Mouse (Mus musculus) embryonic facial prominence, embryonic 11.5 days (tissue): ENCODE results near the gene Atp5g1. TPM values are rescaled to one million over a fixed set of nuclear protein-coding genes. Genes with fewer than 3 reads are reported as not detected.
A peak's percentile ranks its signal among the peaks of the same experiment; 100 is the strongest.

Experiments used
- ATAC-seq: fragments of 200-750 bp; cut with Nextera tagmentation; replicated peaks from 2 replicates; pipeline ENCODE4 v1.8.0; 2017; ENCODE audit warnings: low read depth; ENCODE audit not compliant: insufficient number of reproducible peaks, low FRiP score, low TSS enrichment
- DNase-seq: peaks from one replicate; pipeline ENCODE4 v3.0.0-alpha.2; 2015; ENCODE audit warnings: low spot score
- H3K27ac ChIP-seq: fragments of 300-500 bp; sonication (generic); replicated peaks from 2 replicates; pipeline ENCODE4 v1.5.1; 2014; ENCODE audit warnings: mild to moderate bottlenecking, low read depth, low read length, control low read depth
- H3K27me3 ChIP-seq: fragments of 300-500 bp; sonication (generic); 2 replicates; pipeline ENCODE4 v1.6.1; 2014; ENCODE audit warnings: mild to moderate bottlenecking, low read length, moderate library complexity, mixed read lengths; ENCODE audit not compliant: control insufficient read depth, insufficient read depth
- H3K36me3 ChIP-seq: fragments of 300-500 bp; sonication (generic); replicated peaks from 2 replicates; pipeline ENCODE4 v1.6.1; 2014; ENCODE audit warnings: low read depth, mild to moderate bottlenecking, low read length, moderate library complexity, mixed read lengths; ENCODE audit not compliant: control insufficient read depth, insufficient read depth
- H3K4me1 ChIP-seq: fragments of 300-500 bp; sonication (generic); 2 replicates; pipeline ENCODE4 v1.6.1; 2014; ENCODE audit warnings: low read length, mixed read lengths; ENCODE audit not compliant: control insufficient read depth, insufficient read depth
- H3K4me2 ChIP-seq: fragments of 300-500 bp; sonication (generic); 2 replicates; pipeline ENCODE4 v1.6.1; 2014; ENCODE audit warnings: low read depth, mild to moderate bottlenecking, control low read depth, low read length, moderate library complexity
- H3K4me3 ChIP-seq: fragments of 300-500 bp; sonication (generic); 2 replicates; pipeline ENCODE4 v1.5.1; 2014; ENCODE audit warnings: low read depth, low read length, control low read depth
- H3K9ac ChIP-seq: fragments of 300-500 bp; sonication (generic); replicated peaks from 2 replicates; pipeline ENCODE4 v1.6.1; 2014; ENCODE audit warnings: mild to moderate bottlenecking, control low read depth, low read length
- H3K9me3 ChIP-seq: fragments of 300-500 bp; sonication (generic); replicated peaks from 2 replicates; pipeline ENCODE4 v1.6.1; 2016; ENCODE audit warnings: mild to moderate bottlenecking, low read length, inconsistent platforms, mixed read lengths; ENCODE audit not compliant: control insufficient read depth
- WGBS: fragments of 180-500 bp; shearing (Covaris S2); extraction: QIAGEN DNeasy Blood & Tissue Kit; methylation state at CpG from one replicate; pipeline ENCODE4 v1.1.7; 2014; 5-methylcytosine and 5-hydroxymethylcytosine counted together
- polyA plus RNA-seq: library from polyadenylated mRNA; unstranded; fragments of >200 nt; fragmentation: Nextera tagmentation; extraction: Ambion mirVana; gene quantifications from 2 replicates; pipeline ENCODE4 v1.2.1, GENCODE M21; 2014

Gene Atp5g1
- polyA plus RNA-seq, 1 experiment from 2014 or later: 478 TPM

- ATAC-seq (no peak), DNase-seq (no peak)
- no peaks in the 10 kb centered on the region for H3K4me1 ChIP-seq
- no peaks in the 10 kb centered on the region for H3K27me3 ChIP-seq
- no peak overlapping the region for H3K4me2 ChIP-seq
- H3K9me3 ChIP-seq: no peaks in the 10 kb centered on the region
- peaks cover 7% of the 10 kb centered on the region for H3K36me3 ChIP-seq
- WGBS: 88% methylated on average over 2 of the region's 2 CpGs
- H3K27ac ChIP-seq: no peak overlapping the region
- H3K4me3 ChIP-seq: no peak overlapping the region
- H3K9ac ChIP-seq: no peak overlapping the region
These were observed 28.7 kb downstream of the Atp5g1 start for GRCm38 (mm10) chr11:96046793-96047192.

DNA sequence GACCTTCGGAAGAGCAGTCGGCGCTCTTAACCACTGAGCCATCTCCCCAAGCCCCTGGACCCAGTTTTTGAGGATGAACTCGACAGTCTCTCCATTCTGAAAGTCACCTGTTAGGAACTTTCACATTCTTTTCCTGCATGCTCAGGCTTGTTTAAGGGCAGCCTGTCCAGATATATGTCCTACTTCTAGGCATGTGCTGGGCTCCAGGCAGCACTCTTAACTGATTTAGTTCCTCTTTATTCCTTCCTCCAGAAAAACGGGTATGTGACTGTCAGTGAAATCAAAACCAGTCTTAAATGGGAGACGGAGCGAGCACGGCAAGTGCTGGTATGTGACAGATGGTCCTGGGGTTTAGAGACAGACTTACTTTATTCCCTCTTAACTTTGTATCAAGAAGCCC is 29.4 kb downstream of the Atp5g1 start:
- Histone ChIP-seq H3K4me3 (no peak overlapping the region), H3K27ac (no peak overlapping the region), H3K4me2 (no peak overlapping the region), H3K27me3 (no peaks in the 10 kb centered on the region), H3K9ac (no peak overlapping the region), H3K9me3 (no peaks in the 10 kb centered on the region), H3K36me3 (peaks cover 7% of the 10 kb centered on the region), H3K4me1 (no peaks in the 10 kb centered on the region)
- 83% methylated on average over 8 of the region's 8 CpGs for WGBS
- ATAC-seq (no peak), DNase-seq (no peak)

- DNase-seq (no peak), ATAC-seq (no peak)
- Histone ChIP-seq H3K4me3 (no peak overlapping the region), H3K9ac (no peak overlapping the region), H3K36me3 (peaks cover 6% of the 10 kb centered on the region), H3K27ac (no peak overlapping the region), H3K9me3 (no peaks in the 10 kb centered on the region), H3K4me1 (no peaks in the 10 kb centered on the region), H3K27me3 (no peaks in the 10 kb centered on the region), H3K4me2 (no peak overlapping the region)
- 91% methylated on average over 11 of the region's 11 CpGs for WGBS
These were observed 30.5 kb downstream of the Atp5g1 start for GRCm38 (mm10) chr11:96044803-96045567.

DNA sequence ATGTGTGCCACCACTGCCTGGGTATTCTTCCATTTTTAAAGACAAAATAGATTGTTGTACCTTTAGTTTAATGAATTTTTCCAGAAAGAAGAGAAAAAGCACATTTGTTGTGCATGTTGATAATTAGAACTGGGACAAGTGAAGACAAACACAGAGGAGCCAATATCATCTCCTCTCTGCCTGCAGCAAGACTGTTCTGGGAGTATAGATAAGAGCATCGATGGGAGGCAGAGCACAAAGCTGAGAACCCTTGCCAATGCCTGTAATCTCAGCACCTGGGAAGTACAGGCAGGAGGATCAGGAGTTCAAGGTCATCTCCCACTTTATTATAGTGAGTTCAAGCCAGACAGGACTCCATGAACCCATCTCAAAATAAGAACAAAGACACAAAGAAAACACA is 36.9 kb downstream of the Atp5g1 start:
- H3K4me2 ChIP-seq: no peak overlapping the region
- no peaks in the 10 kb centered on the region for H3K36me3 ChIP-seq
- DNase-seq: no peak
- no peaks in the 10 kb centered on the region for H3K4me1 ChIP-seq
- no peak overlapping the region for H3K9ac ChIP-seq
- no peak overlapping the region for H3K27ac ChIP-seq
- H3K4me3 ChIP-seq: no peak overlapping the region
- no peaks in the 10 kb centered on the region for H3K27me3 ChIP-seq
- 84% methylated on average over 1 of the region's 1 CpGs for WGBS
- no peaks in the 10 kb centered on the region for H3K9me3 ChIP-seq
- no peak for ATAC-seq

DNA sequence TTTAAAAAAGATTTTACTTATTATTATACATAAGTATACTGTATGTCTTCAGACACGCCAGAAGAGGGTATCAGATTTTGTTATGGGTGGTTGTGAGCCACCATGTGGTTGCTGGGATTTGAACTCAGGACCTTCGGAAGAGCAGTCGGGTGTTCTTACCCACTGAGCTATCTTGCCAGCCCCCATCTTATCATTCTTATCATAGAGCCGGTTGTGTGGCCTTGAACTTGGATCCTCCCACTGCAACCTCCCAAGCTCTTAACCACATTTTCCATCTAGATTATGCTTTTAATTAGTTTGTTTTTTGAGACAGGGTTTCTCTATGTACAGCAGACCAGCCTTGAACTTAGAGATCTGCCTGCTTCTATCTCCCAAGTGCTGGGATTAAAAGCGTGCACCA is 38.0 kb downstream of the Atp5g1 start:
- no peaks in the 10 kb centered on the region for H3K27me3 ChIP-seq
- WGBS: 92% methylated on average over 5 of the region's 5 CpGs
- no peaks in the 10 kb centered on the region for H3K4me1 ChIP-seq
- no peak overlapping the region for H3K27ac ChIP-seq
- no peak overlapping the region for H3K9ac ChIP-seq
- H3K36me3 ChIP-seq: no peaks in the 10 kb centered on the region
- H3K9me3 ChIP-seq: no peaks in the 10 kb centered on the region
- H3K4me3 ChIP-seq: no peak overlapping the region
- ATAC-seq (no peak), DNase-seq (no peak)
- H3K4me2 ChIP-seq: no peak overlapping the region

GRCm38 (mm10) chr11:96035133-96035532 is 40.3 kb downstream of the Atp5g1 start:
- DNase-seq: no peak
- WGBS: 13% methylated on average over 6 of the region's 6 CpGs
- Histone ChIP-seq H3K4me3 (peak overlapping the region; percentile 91), H3K9ac (peak overlapping the region; percentile 82), H3K27me3 (no peaks in the 10 kb centered on the region), H3K27ac (0 out of 2 replicates have a peak overlapping the region, but pooled peaks have one; percentile 13), H3K4me1 (no peaks in the 10 kb centered on the region), H3K9me3 (no peaks in the 10 kb centered on the region), H3K4me2 (peak overlapping the region; percentile 77), H3K36me3 (no peaks in the 10 kb centered on the region)
- no peak for ATAC-seq

DNA sequence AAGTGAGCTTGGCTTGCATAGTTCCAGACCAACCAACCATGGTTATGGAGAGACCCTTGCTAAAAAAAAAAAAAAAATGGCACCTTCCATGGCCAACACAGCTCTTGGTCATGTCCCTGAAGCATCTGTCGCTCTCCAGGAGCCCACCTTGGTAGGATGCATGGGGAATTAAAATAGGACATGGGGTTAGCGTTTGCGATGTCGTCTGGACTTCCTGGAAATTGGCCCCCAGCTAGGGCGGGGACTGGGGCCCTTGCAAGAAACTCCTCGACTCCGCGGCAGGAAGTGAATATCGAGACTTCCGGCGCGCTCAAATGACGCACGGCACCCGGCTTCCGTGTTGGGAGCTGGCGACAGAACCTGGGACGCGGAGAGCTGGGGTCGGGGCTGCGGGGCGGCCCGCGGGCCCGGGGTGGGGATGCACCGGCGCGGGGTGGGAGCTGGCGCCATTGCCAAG is 40.8 kb downstream of the Atp5g1 start, which contains the start of gene Snf8:
TSS of gene Snf8 (plus strand) at position 290 of the 457 bp plus-strand sequence.
- Histone ChIP-seq H3K9me3 (no peaks in the 10 kb centered on the region), H3K27ac (peak within 1 kb of the TSS; percentile 13; the same call in 1 of the 2 replicates), H3K36me3 (no peaks in the 10 kb centered on the region), H3K4me1 (no peaks in the 10 kb centered on the region), H3K4me2 (peak within 1 kb of the TSS; percentile 77), H3K27me3 (no peaks in the 10 kb centered on the region), H3K9ac (peak within 1 kb of the TSS; percentile 82), H3K4me3 (peak within 1 kb of the TSS; percentile 91)
- ATAC-seq: no peak; the same call in 1 of the 2 replicates
- DNase-seq: peak; percentile 96
- WGBS: under 1% methylated on average over 29 of the region's 29 CpGs

DNA sequence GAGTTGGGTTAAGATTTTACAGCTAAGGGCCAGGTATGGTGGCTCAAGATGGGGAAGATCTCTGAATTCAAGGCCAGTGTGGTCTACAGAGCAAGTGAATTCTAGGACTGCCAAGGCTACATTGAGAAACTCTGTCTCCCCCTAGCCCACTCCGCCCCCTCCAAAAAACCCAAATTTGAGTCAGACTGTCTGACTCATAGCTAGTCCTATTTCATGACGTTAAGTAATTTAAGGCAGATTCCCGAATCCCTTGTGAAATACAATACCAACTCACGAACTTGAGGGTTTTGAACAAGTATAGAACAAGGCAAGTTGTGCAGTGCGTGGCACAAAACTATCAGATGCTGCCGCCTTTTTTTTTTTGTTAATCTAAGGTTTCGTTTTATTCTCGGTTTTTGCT is 41.4 kb downstream of the Atp5g1 start:
- Histone ChIP-seq H3K36me3 (no peaks in the 10 kb centered on the region), H3K4me3 (peak overlapping the region; percentile 91), H3K27me3 (no peaks in the 10 kb centered on the region), H3K9me3 (no peaks in the 10 kb centered on the region), H3K4me2 (peak overlapping the region; percentile 77), H3K9ac (no peak overlapping the region; the same call in 1 of the 2 replicates), H3K4me1 (no peaks in the 10 kb centered on the region), H3K27ac (no peak overlapping the region)
- 48% methylated on average over 8 of the region's 8 CpGs for WGBS
- ATAC-seq: no peak
- no peak for DNase-seq
